Mouse (Mus musculus): ENCODE results near the gene Cluh. TPM values are rescaled to one million over a fixed set of nuclear protein-coding genes. Genes with fewer than 3 reads are reported as not detected.

Cluh gene
- polyA plus RNA-seq, 1 experiment, result 14.5 TPM

DNA sequence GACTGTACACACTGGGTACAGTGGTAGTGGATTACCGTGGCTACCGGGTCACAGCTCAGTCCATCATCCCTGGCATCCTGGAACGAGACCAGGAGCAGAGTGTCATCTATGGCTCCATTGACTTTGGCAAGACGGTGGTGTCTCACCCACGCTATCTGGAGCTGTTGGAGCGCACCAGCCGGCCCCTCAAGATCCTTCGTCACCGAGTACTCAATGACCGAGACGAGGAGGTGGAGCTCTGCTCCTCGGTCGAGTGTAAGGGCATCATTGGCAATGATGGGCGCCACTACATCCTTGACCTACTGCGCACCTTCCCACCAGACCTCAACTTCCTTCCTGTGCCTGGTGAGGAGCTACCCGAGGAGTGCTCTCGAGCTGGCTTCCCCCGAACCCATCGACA is 12.3 kb downstream of the Cluh start:
- TF ChIP-seq POLR2A (IDR thresholded peaks at IDR 0.05; ENCODE audit: borderline replicate concordance, low read depth, low read length) (no peak), CTCF (IDR thresholded peaks at IDR 0.05; ENCODE audit: low read depth, low read length) (no peak)
- no peak overlapping the region for H3K4me3 ChIP-seq (ENCODE audit: insufficient read depth, low read length)
- H3K4me1 ChIP-seq (ENCODE audit: control insufficient read depth, insufficient read depth, low read length), result peaks cover 28% of the 10 kb centered on the region

DNA sequence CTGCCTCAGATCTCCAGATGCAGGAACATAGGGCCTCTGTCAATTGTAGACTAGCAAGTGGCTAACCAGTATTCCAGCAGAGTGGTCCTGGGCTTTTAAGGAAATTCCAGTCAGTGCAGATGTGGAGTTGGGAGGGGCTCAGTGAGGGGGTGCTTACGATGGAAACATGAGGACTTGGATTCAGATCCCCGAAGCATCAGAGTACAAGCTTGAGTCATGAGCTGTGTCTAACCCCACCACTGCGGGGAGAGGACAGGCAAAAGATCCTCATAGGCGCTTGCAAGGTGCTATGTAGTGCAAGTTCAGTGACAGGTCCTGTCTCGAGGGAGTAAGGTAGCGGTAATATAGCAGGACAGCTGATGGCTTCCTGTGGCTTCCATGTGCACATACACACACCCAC is 12.9 kb downstream of the Cluh start:
- Histone ChIP-seq H3K4me1 (ENCODE audit: control insufficient read depth, insufficient read depth, low read length) (peaks cover 28% of the 10 kb centered on the region), H3K27ac (ENCODE audit: insufficient read depth, low read depth, low read length) (no peak overlapping the region), H3K4me3 (ENCODE audit: insufficient read depth, low read length) (no peak overlapping the region)
- TF ChIP-seq CTCF (IDR thresholded peaks at IDR 0.05; ENCODE audit: low read depth, low read length) (no peak), POLR2A (IDR thresholded peaks at IDR 0.05; ENCODE audit: borderline replicate concordance, low read depth, low read length) (no peak)

More for the DNA sequence above, 12.3 kb downstream of the Cluh start:
- H3K27ac ChIP-seq (ENCODE audit: insufficient read depth, low read depth, low read length), result no peak overlapping the region

DNA sequence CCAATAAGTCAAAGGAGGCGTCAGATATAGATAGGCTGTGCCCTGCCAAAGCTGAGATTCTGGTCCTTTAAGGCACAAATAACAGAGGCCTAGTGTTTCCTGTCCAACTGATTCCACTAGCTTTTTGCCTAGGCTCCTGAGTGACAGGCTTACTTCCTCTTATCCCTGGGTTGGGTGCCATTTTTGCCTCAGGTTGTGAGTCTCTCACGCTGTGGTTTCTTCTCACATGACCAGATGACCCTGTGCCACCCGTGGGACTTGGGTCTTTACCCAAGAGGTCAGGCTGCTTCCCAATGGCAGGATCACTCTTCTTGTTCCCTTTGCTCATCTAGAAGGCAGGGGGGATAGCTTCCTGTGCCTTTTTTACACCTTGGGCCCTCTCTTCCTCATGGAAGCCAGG is 15.0 kb downstream of the Cluh start:
- Histone ChIP-seq H3K4me3 (ENCODE audit: insufficient read depth, low read length) (no peak overlapping the region), H3K4me1 (ENCODE audit: control insufficient read depth, insufficient read depth, low read length) (peaks cover 28% of the 10 kb centered on the region), H3K27ac (ENCODE audit: insufficient read depth, low read depth, low read length) (peak overlapping the region; percentile 33)
- no peak for TF ChIP-seq POLR2A (IDR thresholded peaks at IDR 0.05; ENCODE audit: borderline replicate concordance, low read depth, low read length)
- no peak for TF ChIP-seq CTCF (IDR thresholded peaks at IDR 0.05; ENCODE audit: low read depth, low read length)

DNA sequence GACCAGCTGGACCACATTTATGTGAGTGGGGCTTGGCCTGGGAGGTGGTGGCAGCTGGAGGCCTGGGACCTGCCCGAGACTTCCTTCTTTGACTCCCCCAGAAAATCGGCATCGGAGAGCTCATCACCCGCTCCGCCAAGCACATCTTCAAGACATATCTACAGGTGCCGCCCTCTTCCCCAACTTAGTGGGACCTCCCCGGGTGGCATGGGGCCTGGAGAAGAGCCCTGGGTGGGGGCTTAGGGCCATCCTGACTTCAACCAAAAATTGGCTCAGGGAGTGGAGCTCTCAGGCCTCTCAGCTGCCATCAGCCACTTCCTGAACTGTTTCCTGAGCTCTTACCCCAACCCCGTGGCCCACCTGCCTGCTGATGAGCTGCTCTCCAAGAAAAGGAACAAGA is 15.6 kb downstream of the Cluh start:
- no peak for TF ChIP-seq POLR2A (IDR thresholded peaks at IDR 0.05; ENCODE audit: borderline replicate concordance, low read depth, low read length)
- TF ChIP-seq CTCF (IDR thresholded peaks at IDR 0.05; ENCODE audit: low read depth, low read length), result no peak
- H3K4me1 ChIP-seq (ENCODE audit: control insufficient read depth, insufficient read depth, low read length), result peaks cover 28% of the 10 kb centered on the region
- no peak overlapping the region for H3K27ac ChIP-seq (ENCODE audit: insufficient read depth, low read depth, low read length)
- no peak overlapping the region for H3K4me3 ChIP-seq (ENCODE audit: insufficient read depth, low read length)

DNA sequence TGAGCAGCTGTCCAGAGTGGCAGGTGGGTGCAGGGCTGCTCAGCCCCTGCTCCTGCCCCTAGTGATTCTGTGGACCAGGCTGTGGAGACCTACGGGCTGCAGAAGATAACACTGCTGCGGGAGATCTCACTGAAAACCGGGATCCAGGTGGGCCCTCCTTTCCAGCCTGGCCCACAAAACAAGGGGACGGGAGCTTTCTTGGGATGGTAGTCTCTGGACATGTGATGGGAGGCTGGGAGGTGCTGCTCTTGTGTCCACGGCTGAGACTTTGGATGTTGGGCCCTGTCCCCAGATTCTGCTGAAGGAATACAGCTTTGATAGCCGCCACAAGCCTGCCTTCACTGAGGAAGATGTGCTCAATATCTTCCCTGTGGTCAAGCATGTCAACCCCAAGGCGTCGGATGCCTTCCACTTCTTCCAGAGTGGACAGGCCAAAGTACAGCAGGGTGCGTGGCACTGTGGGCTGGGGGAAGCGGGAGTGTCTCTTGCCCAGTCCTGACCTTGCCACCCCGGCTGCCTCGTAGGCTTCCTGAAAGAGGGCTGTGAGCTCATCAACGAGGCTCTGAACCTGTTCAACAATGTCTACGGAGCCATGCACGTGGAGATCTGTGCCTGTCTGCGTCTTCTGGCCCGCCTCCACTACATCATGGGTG is 16.5 kb downstream of the Cluh start:
- Histone ChIP-seq H3K4me1 (ENCODE audit: control insufficient read depth, insufficient read depth, low read length) (peaks cover 28% of the 10 kb centered on the region), H3K27ac (ENCODE audit: insufficient read depth, low read depth, low read length) (no peak overlapping the region), H3K4me3 (ENCODE audit: insufficient read depth, low read length) (no peak overlapping the region)
- TF ChIP-seq POLR2A (IDR thresholded peaks at IDR 0.05; ENCODE audit: borderline replicate concordance, low read depth, low read length), result no peak

DNA sequence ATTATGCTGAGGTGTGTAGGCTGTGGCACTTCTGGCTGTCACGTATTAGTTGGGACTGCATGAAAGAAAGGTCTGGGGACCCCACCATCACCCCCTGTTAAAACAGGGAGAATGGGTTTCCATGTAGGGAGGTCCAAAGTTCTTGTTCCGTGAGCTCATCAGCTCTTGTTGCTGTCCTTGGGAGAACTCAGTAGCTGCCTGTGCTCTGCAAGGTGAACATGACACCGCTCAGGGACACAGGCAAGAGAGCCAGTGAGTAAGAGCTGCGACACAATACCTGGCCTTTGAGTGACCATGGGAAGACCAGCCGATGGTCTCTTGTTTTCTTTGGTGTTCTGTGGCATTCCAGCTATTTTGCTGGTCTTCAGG is 17.0 kb downstream of the Cluh start:
- Histone ChIP-seq H3K27ac (ENCODE audit: insufficient read depth, low read depth, low read length) (no peak overlapping the region), H3K4me1 (ENCODE audit: control insufficient read depth, insufficient read depth, low read length) (peaks cover 28% of the 10 kb centered on the region), H3K4me3 (ENCODE audit: insufficient read depth, low read length) (no peak overlapping the region)
- no peak for TF ChIP-seq POLR2A (IDR thresholded peaks at IDR 0.05; ENCODE audit: borderline replicate concordance, low read depth, low read length)
- no peak for TF ChIP-seq CTCF (IDR thresholded peaks at IDR 0.05; ENCODE audit: low read depth, low read length)

DNA sequence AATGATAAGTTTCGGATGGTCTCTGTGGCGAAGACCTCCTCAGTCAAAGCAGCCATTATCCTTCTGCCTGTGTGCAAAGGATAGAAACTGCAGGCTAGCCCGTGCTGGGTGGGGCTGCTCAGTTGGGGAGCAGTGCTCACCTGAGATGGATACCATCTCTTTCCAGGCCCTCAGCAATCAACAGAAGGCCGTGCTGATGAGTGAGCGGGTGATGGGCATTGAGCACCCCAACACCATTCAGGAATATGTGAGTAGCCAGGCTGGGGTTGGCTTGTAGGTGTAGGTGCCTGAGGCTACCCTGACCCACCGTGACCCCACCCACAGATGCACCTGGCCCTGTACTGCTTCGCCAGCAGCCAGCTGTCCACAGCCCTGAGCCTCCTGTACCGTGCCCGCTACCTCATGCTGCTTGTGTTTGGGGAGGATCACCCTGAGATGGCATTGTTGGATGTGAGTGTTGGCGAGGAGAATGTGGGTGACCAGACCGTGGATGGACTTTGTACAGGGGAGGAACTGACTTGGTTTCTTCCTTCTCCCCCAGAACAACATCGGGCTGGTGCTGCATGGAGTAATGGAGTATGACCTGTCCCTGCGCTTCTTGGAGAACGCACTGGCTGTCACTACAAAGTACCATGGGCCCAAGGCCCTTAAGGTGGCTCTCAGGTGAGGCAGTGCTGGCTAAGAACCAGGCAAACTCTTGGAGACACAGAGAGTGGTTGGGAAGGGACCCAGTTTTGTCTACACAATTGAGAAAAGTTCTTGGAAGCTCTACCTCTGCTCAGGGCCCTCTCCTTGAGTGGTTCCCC is 17.7 kb downstream of the Cluh start:
- Histone ChIP-seq H3K4me3 (ENCODE audit: insufficient read depth, low read length) (no peak overlapping the region), H3K4me1 (ENCODE audit: control insufficient read depth, insufficient read depth, low read length) (peaks cover 26% of the 10 kb centered on the region), H3K27ac (ENCODE audit: insufficient read depth, low read depth, low read length) (no peak overlapping the region)
- TF ChIP-seq POLR2A (IDR thresholded peaks at IDR 0.05; ENCODE audit: borderline replicate concordance, low read depth, low read length) (no peak), CTCF (IDR thresholded peaks at IDR 0.05; ENCODE audit: low read depth, low read length) (no peak)

DNA sequence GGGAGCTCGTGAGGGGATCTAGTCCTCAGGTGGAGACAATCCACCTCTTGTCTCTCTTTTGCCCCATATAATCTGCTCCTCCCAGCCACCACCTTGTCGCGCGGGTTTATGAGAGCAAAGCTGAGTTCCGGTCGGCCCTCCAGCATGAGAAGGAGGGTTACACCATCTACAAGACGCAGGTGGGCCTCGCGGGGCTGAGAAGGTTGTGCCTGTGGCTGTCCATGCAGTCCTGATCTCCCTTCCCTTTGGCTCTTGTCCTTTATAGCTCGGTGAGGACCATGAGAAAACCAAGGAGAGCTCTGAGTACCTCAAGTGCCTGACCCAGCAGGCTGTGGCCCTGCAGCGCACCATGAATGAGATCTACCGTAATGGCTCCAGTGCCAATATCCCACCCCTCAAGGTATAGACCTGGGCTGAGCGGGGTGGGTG is 18.3 kb downstream of the Cluh start:
- Histone ChIP-seq H3K27ac (ENCODE audit: insufficient read depth, low read depth, low read length) (no peak overlapping the region), H3K4me3 (ENCODE audit: insufficient read depth, low read length) (no peak overlapping the region), H3K4me1 (ENCODE audit: control insufficient read depth, insufficient read depth, low read length) (peaks cover 20% of the 10 kb centered on the region)
- TF ChIP-seq CTCF (IDR thresholded peaks at IDR 0.05; ENCODE audit: low read depth, low read length) (no peak), POLR2A (IDR thresholded peaks at IDR 0.05; ENCODE audit: borderline replicate concordance, low read depth, low read length) (no peak)

DNA sequence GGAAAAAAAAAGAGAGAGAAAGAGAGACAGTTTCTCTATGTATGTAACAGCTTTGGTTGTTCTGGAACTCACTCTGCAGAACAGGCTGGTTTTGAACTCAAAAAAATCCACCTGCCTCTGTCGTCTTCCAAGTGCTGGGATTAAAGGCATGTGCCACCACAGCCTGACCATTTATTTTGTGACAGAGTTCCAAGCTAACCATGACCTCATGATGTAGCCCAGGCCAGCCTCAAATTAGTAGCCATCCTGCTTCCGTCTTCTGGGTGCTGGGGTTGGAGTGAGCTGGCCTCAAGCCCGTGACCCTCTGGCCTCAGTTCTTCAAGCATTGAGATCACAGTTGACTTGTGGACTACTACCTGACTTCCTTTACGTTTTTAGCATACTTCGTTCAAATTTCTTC is 19.2 kb downstream of the Cluh start:
- TF ChIP-seq CTCF (IDR thresholded peaks at IDR 0.05; ENCODE audit: low read depth, low read length) (no peak), POLR2A (IDR thresholded peaks at IDR 0.05; ENCODE audit: borderline replicate concordance, low read depth, low read length) (no peak)
- H3K4me1 ChIP-seq (ENCODE audit: control insufficient read depth, insufficient read depth, low read length), result peaks cover 12% of the 10 kb centered on the region
- no peak overlapping the region for H3K4me3 ChIP-seq (ENCODE audit: insufficient read depth, low read length)
- no peak overlapping the region for H3K27ac ChIP-seq (ENCODE audit: insufficient read depth, low read depth, low read length)

DNA sequence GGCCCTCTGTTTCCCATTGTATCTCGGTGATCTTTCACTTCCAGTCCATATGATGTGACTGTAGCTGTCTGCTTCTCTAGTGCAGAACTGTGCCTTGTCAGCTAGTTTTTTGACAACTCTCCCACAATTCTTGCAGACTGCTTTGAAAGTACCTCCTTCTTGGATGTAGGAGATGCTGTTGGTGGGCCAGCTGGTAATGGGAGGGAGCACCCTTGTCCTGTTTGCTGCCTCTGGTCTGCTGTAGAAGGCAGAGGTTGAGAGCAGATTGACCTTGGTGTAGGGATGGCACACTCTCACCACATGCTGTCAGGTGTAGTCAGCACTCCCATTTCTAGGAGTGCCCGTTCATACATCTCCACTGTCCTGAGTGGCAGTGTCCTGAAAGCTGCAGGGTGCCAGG is 19.7 kb downstream of the Cluh start:
- TF ChIP-seq POLR2A (IDR thresholded peaks at IDR 0.05; ENCODE audit: borderline replicate concordance, low read depth, low read length) (no peak), CTCF (IDR thresholded peaks at IDR 0.05; ENCODE audit: low read depth, low read length) (no peak)
- Histone ChIP-seq H3K27ac (ENCODE audit: insufficient read depth, low read depth, low read length) (no peak overlapping the region), H3K4me3 (ENCODE audit: insufficient read depth, low read length) (no peak overlapping the region), H3K4me1 (ENCODE audit: control insufficient read depth, insufficient read depth, low read length) (peaks cover 7% of the 10 kb centered on the region)

Data from bone marrow macrophage, adult 2 months (primary cell).